Comparison of ENCODE assay signal across 8 mouse cellular contexts in the genomic region with DNA sequence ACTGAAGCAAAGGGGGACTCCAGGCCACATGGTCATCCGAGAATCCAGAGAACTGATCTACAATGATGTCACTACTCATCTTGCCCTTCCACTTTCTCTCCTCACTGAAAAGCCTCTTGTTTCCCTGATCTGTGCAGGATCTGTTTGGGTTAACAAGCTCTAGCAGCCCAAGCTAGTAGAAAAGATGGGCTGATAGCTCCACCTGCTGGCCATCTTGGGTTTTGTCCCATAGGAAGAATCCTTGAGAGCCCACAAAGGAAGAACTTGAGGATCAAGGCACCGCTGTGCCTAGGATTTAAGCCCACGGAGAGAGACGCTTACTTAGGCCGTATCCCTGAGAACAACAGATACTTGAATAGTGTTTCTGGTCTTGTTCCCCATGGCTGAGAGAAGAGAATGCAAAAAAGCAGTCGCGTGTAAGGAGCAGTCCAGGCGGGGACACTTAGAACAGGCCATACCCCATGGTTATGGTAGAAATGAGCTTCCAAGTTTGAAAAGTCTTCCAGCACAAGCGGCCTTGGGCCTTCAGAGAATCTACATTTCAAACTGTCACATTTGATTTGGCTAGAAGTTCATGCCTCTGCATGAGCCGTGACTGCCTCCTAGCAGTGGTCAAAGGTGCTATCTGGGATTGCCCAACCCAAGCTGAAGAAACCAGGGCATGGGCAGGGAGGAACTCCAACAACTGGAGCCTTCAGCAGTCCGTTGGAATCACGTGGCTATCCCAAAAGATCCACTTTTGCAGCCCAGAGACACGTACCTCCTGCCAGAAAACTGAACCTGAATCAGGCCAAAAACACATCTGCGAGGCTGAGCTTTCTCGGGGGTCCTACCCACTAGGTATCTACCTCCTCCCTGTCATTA. TPM values are rescaled to one million over a fixed set of nuclear protein-coding genes. Genes with fewer than 3 reads are reported as not detected.
A peak's percentile ranks its signal among the peaks of the same experiment; 100 is the strongest.
DNase-seq lines count a peak whose midpoint lies in the region; ATAC-seq lines count a peak whose summit lies in the region.

No protein-coding gene starts in this region.

- H3K9me3 ChIP-seq in forebrain, embryonic 13.5 days (replicated peaks), result no peaks in the 10 kb centered on the region
- no peaks in the 10 kb centered on the region for H3K9me3 ChIP-seq in neural tube, embryonic 15.5 days (replicated peaks)

- ATAC-seq in cerebellum, adult (ENCODE audit: insufficient number of reproducible peaks, low FRiP score, low TSS enrichment), result peak; percentile 50; the same call in 1 of the 2 replicates
- ATAC-seq in forebrain, embryonic 13.5 days, result peak; percentile 73
- ATAC-seq in neural tube, embryonic 15.5 days (ENCODE audit: low FRiP score), result peak; percentile 60

- no peaks in the 10 kb centered on the region for H3K27me3 ChIP-seq in forebrain, embryonic 13.5 days
- H3K27me3 ChIP-seq in neural tube, embryonic 15.5 days (replicated peaks), result no peaks in the 10 kb centered on the region

- intact Hi-C loops in heart, postnatal 14 days (cut with DNase I), result loop anchor here (1.0 to 5.0 kb wide), 3 partner anchors 84 to 189 kb away; no protein-coding TSS in a partner anchor

- H3K4me1 ChIP-seq in forebrain, embryonic 13.5 days, result peaks cover 20% of the 10 kb centered on the region
- H3K4me1 ChIP-seq in neural tube, embryonic 15.5 days, result peaks cover 39% of the 10 kb centered on the region

- peak; percentile 92 for DNase-seq in ES-CJ7 (ENCODE audit: low read depth, low spot score)
- peak; percentile 84 to 91 for DNase-seq in heart, postnatal 14 days
- DNase-seq in layer of hippocampus, adult 11-12 months (ENCODE audit: low spot score), result peak; percentile 95
- DNase-seq in lung, adult 18-20 months, result peak; percentile 86 to 89
- peak; percentile 80 for DNase-seq in testis, postnatal 14 days (ENCODE audit: low spot score)

- H3K36me3 ChIP-seq in forebrain, embryonic 13.5 days (ENCODE audit: poor library complexity, severe bottlenecking), result peaks cover 30% of the 10 kb centered on the region
- peaks cover 29% of the 10 kb centered on the region for H3K36me3 ChIP-seq in neural tube, embryonic 15.5 days

- H3K4me3 ChIP-seq in forebrain, embryonic 13.5 days, result peak overlapping the region; percentile 56
- H3K4me3 ChIP-seq in neural tube, embryonic 15.5 days (replicated peaks), result peak overlapping the region; percentile 63

- peak overlapping the region; percentile 85 for H3K27ac ChIP-seq in forebrain, embryonic 13.5 days
- H3K27ac ChIP-seq in neural tube, embryonic 15.5 days (replicated peaks), result peak overlapping the region; percentile 70

- H3K4me2 ChIP-seq in forebrain, embryonic 13.5 days, result peak overlapping the region; percentile 72
- peak overlapping the region; percentile 73 for H3K4me2 ChIP-seq in neural tube, embryonic 15.5 days

- WGBS in forebrain, embryonic 13.5 days, result 5% methylated on average over 15 of the region's 15 CpGs
- 5% methylated on average over 15 of the region's 15 CpGs for WGBS in neural tube, embryonic 15.5 days

- peak overlapping the region; percentile 46; the same call in 1 of the 2 replicates for H3K9ac ChIP-seq in forebrain, embryonic 13.5 days
- peak overlapping the region; percentile 21; the same call in 1 of the 2 replicates for H3K9ac ChIP-seq in neural tube, embryonic 15.5 days (replicated peaks)

RNA-seq across cellular contexts. Expression of a gene that starts 0.6 kb away (rescaled TPM):
- 18.5 and 22.8 TPM in 2 replicates for polyA plus RNA-seq in forebrain, embryonic 13.5 days (2015; fragmentation: Nextera tagmentation; extraction: Ambion mirVana)
- 10 to 100 TPM; 18.3 to 19.6 TPM for total RNA-seq in heart, postnatal 14 days (2021)
- 22.3 and 23.5 TPM in 2 replicates for polyA plus RNA-seq in neural tube, embryonic 15.5 days (2015; fragmentation: Nextera tagmentation; extraction: Ambion mirVana)

RNA-seq across cellular contexts. Expression of a gene that starts 9.6 kb away (rescaled TPM):
- polyA plus RNA-seq in forebrain, embryonic 13.5 days (2015; fragmentation: Nextera tagmentation; extraction: Ambion mirVana), result 5.9 and 6.3 TPM in 2 replicates
- total RNA-seq in heart, postnatal 14 days (2021), result under 1 TPM in 1 of 2 experiments, not detected in 1; 0.17 TPM
- polyA plus RNA-seq in neural tube, embryonic 15.5 days (2015; fragmentation: Nextera tagmentation; extraction: Ambion mirVana), result 16.0 and 18.7 TPM in 2 replicates

RNA-seq across cellular contexts. Expression of a gene that starts 20.0 kb away (rescaled TPM):
- 125 and 130 TPM in 2 replicates for polyA plus RNA-seq in forebrain, embryonic 13.5 days (2015; fragmentation: Nextera tagmentation; extraction: Ambion mirVana)
- 10 to 100 TPM; 66.6 to 67.8 TPM for total RNA-seq in heart, postnatal 14 days (2021)
- 130 and 139 TPM in 2 replicates for polyA plus RNA-seq in neural tube, embryonic 15.5 days (2015; fragmentation: Nextera tagmentation; extraction: Ambion mirVana)

RNA-seq across cellular contexts. Expression of a gene that starts 20.2 kb away (rescaled TPM):
- 7.4 and 9.4 TPM in 2 replicates for polyA plus RNA-seq in forebrain, embryonic 13.5 days (2015; fragmentation: Nextera tagmentation; extraction: Ambion mirVana)
- 1 to 10 TPM; 1.4 to 3.8 TPM for total RNA-seq in heart, postnatal 14 days (2021)
- 6.4 and 6.7 TPM in 2 replicates for polyA plus RNA-seq in neural tube, embryonic 15.5 days (2015; fragmentation: Nextera tagmentation; extraction: Ambion mirVana)

Comparison
In these comparisons a context has a peak if more than half of its experiments do, and no peak if none do; other contexts are left out.
1. Peak in every context shown above with its lines: DNase-seq, ATAC-seq, H3K4me3 ChIP-seq and H3K27ac ChIP-seq.